Mouse (Mus musculus): ENCODE results near the gene Fundc1.

DNA sequence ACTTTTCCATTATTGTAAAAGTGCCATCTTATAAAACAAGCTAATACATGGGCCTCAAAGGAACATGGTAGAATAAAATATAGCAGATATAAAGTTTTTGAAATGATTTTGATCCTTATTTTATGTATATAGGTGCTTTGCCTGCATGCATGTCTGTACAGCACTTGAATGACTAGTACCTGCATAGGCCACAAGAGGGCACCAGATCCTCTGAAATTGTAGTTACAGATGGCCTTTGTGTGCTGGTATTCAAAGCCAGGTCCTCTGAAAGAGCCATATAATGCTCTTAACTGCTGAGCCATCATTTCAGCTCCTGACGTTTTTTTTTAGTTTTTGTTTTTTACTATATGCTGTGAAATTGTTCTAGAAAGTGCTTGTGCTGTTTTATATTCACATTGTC lies 39.1 kb upstream of the Fundc1 start:
- TF ChIP-seq POLR2A (IDR thresholded peaks at IDR 0.05; ENCODE audit: low read depth, low read length): no peak
- no peak for TF ChIP-seq CTCF (conservative IDR thresholded peaks at IDR 0.05; ENCODE audit: insufficient read depth, insufficient read length, low read depth, low read length)

Data from kidney, adult 2 months (tissue).